Mouse (Mus musculus) olfactory bulb, adult 2 months (tissue): ENCODE results near the gene Rgs7.

Experiments
- CTCF ChIP-seq: fragments of 200-500 bp; IDR thresholded peaks from 2 replicates; pipeline ENCODE4 v1.5.1; 2012; ENCODE audit warnings: low read depth, mild to moderate bottlenecking, low read length, moderate library complexity; ENCODE audit not compliant: insufficient read depth
- POLR2A ChIP-seq: fragments of 200-500 bp; IDR thresholded peaks from 2 replicates; pipeline ENCODE4 v1.6.1; 2012; ENCODE audit warnings: mild to moderate bottlenecking, low read depth, low read length, moderate library complexity; ENCODE audit not compliant: insufficient read depth

- TF ChIP-seq POLR2A = no peak
- no peak for TF ChIP-seq CTCF
These were observed 65.2 kb downstream of the Rgs7 start for GRCm38 (mm10) chr1:175427112-175427511.
